Mouse (Mus musculus): Measurements from ENCODE around the gene Jazf1. TPM values are rescaled to one million over a fixed set of nuclear protein-coding genes. Genes with fewer than 3 reads are reported as not detected.

Gene Jazf1
- total RNA-seq, 2 experiments from 2014 or later: 0.90 to 1.7 TPM

DNA sequence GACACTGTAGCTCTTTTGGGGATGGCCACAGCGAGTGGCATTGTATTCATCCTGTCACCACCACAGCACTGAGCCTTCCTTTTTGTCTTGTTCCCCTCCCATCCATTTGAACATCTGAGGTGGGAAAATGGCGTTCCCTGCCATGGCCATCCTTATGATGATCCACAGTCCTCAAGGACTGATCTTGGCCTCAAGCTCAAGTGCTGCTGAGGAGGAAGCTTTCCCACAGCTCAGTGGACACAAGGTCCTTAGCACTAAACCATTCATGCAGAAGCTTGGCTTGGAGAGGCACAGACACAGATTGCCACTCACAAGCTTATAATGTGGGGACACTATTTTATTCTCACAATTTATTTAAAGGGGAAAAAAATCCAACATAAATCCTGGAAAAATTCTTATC is 58.1 kb downstream of the Jazf1 start:
- no peak for DNase-seq

GRCm38 (mm10) chr6:53006032-53006431 is 62.4 kb downstream of the Jazf1 start:
- no peak for DNase-seq

GRCm38 (mm10) chr6:53005544-53005943 is 62.9 kb downstream of the Jazf1 start:
- DNase-seq: no peak

DNA sequence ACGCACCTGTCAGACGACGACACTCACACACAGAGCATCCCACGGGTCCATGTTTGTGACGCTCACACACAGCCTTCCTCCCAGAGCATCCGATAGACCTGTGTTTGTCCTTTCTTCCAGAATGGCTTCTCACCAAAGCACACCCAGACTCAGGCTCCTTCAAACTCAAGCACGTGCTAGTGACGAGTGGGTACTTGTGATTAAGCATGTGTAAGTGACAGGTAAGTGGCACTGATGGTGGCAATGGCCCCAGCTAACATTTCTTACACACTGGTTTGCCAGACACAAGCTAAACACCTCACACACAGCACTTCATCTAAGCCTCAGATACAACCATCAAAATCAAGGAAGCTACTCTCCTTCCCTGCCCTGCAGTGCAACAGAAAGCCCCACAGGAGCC is 77.6 kb downstream of the Jazf1 start:
- DNase-seq: no peak

DNA sequence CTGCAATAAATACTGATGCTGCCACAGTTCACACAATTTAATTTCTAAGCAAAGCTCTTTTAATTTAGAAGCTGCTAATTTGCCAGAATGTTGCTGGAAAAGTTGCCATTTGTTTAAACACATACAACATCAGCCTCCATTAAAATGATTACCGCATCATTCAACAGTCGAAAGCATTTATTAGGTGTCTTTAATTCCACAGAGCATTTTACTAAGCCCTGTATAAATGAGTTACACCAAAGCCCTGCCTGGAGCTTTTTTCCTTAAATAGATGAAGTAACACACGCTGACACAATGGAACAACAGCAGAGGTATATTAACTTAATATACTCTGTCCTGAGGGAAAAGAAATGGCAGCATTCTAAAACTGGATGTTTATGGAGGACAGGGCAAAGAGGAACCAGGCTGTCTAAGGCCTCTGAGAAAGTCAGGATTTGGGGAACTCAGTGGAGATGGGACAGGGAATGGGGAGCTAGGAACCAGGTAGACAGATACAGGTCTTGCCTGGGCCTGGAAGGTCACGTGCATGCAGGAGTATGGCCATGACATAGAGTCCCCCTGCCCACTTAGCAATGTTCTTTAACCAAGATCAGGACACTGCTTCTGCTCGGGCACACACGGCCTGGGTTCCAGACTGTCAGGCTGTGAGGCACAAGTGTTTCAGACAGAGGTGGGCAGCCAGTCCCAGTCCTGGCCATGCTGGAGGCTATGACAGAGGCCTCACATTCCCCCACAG is 80.4 kb downstream of the Jazf1 start:
- DNase-seq: no peak

DNA sequence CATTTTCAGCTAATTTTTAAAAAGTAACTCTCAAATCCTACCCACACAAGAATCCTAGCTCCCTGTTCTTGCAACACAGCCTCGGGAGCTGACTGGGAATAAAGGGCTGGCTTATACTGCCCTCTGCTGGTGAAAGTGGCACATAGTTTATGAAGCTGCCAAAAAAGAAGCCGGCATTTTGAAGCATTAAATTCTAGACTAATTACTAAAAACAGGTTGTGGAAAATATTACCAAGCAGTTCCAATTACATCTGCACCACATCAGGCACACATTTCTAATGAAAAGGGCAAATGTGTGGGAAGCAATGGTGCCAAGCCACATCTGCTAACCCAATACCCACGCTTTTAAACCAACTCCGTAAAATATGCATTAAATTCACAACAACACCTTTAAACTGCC is 81.0 kb downstream of the Jazf1 start:
- DNase-seq: no peak

GRCm38 (mm10) chr6:52982175-52982574 is 86.3 kb downstream of the Jazf1 start:
- DNase-seq: no peak

DNA sequence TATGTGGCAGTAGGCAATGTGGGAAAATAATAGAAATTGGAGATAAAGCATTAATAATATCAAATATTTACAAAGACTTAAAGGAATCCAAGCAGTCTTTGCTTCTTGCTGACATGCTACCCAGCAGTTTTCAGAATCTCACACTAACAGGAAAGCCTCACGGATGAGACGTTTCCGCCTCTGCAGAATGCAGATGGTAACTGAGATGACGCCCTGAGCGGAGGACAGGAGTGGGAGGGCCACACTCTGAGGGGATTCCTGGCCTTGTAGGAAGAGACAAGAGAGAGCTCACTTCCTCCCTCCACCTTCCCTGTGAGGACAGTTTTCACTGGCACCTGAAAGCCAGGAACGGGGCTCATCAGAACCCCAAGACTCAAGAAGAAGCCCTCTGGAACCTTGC is 88.9 kb downstream of the Jazf1 start:
- DNase-seq: no peak

DNA sequence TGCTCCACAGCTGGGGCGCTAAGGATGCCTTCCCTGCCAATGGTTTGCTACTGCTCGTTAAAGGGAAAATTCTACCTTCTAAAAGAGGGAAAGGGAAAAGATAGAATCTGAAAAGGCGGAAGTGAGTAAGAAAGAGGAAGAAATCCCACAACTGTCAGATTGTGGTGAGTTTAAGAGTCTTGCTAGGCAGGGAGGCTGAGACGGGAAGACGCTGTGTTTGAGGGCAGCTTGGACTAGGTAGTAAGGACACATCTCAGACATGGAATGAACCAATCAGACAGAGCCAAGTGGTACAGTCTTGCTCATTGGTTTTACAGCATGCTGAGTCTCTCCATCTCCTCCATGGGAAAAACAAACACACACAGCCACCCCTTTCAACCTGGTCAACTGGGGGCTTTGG is 95.1 kb downstream of the Jazf1 start:
- DNase-seq: no peak

- DNase-seq: no peak
Observed at GRCm38 (mm10) chr6:52972138-52972537, 96.3 kb downstream of the Jazf1 start.

GRCm38 (mm10) chr6:52969717-52970261 is 98.6 kb downstream of the Jazf1 start:
- peak; percentile 54 for DNase-seq

DNA sequence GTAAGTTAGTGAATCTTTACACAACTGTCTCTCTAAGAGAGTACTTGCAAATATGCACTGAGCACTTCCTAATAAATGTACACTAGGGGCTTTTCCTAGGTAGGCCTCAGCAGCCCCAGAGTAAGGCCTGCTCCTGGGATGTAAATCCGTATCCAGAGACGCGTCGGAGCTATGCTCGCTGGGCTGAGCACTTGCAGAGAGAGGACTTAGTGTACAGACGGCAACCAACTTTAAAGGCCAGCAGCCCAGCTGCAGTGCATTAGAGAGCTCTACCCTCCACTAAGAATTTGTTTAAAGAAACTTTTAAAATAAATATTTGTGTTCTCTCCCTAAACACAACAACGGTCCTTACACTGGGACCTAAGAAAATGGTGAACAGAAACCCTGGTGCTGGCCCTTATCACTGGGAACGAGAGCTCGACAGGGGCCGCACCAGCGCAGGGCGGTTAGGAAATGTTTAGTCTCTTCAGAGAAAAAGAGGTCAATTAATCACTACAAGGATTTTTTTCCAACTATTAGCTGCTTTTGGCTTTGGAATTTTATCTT is 100.0 kb downstream of the Jazf1 start:
- DNase-seq: no peak

GRCm38 (mm10) chr6:52967557-52968270 is 100.7 kb downstream of the Jazf1 start:
- DNase-seq: no peak

DNA sequence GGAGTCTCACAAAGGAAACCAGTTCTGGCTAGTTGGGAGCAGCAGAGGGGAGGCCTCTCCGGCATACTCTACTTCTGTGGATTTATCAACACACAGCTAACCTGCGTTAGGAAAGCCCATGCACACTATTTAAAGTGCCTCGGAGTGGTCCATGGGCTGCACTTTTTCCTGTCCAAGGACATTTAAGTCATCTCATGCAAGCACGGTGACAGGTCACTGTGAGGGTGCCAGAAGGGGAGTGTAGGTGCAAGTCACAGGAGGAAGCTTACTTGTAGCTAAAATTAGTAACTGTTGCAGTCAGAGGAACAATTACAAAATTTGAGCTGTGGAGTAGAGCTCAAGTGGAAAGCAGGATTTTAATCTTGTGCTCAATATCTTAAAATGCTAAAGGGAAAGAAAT is 102.4 kb downstream of the Jazf1 start:
- no peak for DNase-seq

DNA sequence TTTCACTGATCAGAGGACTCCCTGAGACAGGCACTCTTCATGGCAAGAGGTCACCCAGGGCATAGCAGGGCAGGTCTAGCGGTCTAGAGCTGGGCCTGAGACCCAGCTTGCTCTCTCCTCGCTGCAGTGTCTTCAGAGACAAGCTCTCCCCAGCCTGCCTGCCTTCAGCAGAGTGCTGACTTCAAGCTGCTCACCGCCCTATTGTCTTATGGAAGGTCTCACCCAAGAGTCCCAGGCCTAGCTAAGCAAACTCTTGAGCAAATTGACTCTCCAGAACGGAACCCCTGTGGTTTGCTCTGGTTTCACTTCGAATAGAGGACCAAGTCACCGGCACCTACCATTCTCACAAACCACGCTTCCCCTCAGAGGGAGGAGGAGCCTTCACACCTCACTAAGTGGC is 103.1 kb downstream of the Jazf1 start:
- DNase-seq: no peak

- no peak for DNase-seq
Observed at GRCm38 (mm10) chr6:52963840-52964690, 104.4 kb downstream of the Jazf1 start.

DNA sequence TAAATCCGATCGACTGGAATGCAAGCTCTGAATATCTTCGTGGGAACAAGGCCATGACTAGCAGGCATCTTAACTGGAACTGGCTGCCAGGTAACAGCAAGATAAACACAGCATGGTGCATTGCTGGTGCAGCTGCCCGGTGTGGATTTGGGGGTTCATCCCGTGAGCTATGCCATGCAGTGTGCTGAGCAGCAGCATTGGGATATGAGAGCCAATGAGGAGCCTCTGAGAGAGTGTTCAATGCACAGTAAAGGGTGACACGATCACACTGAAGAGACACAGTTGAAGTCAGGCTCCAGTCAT is 105.0 kb downstream of the Jazf1 start:
- no peak for DNase-seq

- no peak for DNase-seq
Observed at GRCm38 (mm10) chr6:52962600-52963429, 105.6 kb downstream of the Jazf1 start.

DNA sequence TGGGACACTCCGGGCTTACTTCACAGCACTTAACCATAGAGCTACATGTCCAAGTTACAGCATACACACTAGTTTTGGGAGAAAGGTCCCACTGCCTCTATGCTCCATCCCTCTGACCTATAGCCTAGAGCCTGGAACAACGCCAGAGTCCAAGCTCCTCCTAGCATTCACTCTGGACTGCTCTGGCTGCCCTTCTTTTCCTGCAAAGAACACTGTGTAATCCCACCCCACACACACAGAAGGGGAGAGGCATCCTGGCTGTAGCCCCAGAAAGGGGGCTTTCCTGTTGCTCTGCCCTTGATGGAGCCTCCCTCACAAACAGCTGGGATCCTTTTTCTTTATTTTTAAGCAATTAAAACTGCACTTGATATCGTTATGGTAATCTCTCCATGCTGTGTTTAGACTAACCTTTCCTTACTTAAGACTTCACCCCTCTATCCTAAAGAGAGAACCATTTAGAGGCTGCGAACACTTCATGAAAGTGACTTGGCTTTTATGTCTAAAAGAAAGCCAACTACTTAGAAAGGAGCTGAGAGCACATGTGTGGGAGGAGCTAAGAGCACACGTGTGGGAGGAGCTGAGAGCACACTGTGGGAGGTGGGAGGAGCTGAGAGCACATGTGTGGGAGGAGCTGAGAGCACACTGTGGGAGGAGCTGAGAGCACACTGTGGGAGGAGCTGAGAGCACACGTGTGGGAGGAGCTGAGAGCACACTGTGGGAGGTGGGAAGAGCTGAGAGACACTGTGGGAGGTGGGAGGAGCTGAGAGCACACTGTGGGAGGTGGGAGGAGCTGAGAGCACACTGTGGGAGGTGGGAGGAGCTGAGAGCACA is 106.6 kb downstream of the Jazf1 start:
- no peak for DNase-seq

DNA sequence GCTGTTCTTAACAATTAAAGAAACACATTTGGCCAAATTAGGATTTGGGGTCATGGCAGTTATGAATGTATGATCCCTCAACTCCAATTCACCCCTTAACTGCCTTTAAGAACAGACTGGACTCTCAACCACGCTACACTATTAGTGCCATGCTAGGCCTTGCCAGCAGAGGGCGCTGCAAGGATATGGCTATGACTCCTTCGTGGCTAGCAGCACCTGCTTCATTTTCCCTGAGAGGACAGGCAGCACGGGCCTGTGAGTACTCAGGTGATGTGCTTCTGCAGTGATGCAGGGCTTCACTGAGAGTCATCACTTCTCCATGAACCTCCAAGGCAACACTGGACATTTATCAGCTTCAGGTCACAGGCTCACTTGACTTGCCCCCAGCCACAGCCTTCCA is 110.7 kb downstream of the Jazf1 start:
- peak; percentile 44 for DNase-seq

- no peak for DNase-seq
Observed at GRCm38 (mm10) chr6:52956131-52956530, 112.3 kb downstream of the Jazf1 start.

All from gastrocnemius, postnatal 25 days (tissue).